Mouse (Mus musculus) layer of hippocampus, adult 9-11 months (tissue): ENCODE measurements around the gene Fam131c.

ENCODE experiments used
- DNase-seq: peaks from one replicate; pipeline ENCODE4 v3.0.0; 2022

The Fam131c gene

DNA sequence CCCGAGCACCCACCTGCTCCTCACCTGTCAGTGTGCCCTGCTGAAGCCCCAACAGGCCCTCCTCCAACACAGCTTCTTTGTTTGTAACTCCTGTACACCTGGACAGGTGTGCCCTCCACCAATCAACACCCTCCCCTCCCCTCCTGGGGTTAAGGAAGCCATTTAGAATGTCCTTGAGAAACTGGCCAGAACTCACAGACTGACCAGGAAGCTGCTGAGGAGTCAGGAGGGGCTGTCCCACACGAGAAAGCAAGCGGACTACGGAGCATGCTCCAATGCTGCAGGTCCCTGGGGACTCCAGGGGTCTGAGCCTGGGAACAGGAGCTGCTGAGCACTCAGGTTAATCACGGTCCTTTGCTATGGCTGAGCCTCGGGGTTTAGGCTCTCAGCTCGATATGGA lies 47.9 kb downstream of the Fam131c start, which contains the start of gene Clcnkb:
Gene Clcnkb, minus strand, starts transcription at position 91 of the 400 bp plus-strand sequence.
- no peak for DNase-seq

DNA sequence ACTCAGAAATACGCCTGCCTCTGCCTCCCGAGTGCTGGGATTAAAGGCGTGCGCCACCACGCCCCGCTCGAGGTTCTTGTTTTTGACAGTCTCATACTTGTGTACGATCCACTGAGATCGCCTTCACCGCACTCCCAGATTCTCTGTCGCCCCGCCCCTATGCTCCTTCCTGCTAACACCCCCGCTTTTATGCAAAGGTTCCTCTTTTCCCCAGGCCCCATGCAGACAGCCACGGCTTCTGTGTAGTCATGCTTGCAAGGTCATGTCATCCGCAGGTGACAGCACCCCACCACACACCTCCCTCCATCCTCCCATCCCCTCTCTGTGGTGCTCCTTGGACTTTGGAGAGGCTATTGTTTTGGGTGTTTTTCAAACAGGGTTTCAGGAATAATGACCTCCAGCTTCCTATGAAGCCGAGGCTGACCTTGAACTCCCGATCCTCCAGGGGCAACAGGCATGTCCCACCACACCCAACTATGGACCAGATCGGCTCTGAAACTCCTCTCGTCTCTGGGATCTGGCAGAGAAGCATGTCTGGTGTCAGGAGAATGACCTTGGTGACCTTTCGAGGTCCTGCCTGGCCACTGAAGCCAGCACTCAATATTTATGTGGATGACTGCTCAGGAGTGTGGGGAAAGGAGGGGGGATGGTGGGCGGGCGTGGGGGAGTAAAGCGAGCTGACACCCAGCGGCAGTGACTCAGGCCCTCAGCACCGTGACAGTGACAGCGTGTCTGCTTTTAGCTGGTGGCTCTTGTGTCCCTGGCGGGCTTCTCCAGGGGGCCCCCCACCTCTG lies 51.6 kb downstream of the Fam131c start:
- no peak for DNase-seq

DNA sequence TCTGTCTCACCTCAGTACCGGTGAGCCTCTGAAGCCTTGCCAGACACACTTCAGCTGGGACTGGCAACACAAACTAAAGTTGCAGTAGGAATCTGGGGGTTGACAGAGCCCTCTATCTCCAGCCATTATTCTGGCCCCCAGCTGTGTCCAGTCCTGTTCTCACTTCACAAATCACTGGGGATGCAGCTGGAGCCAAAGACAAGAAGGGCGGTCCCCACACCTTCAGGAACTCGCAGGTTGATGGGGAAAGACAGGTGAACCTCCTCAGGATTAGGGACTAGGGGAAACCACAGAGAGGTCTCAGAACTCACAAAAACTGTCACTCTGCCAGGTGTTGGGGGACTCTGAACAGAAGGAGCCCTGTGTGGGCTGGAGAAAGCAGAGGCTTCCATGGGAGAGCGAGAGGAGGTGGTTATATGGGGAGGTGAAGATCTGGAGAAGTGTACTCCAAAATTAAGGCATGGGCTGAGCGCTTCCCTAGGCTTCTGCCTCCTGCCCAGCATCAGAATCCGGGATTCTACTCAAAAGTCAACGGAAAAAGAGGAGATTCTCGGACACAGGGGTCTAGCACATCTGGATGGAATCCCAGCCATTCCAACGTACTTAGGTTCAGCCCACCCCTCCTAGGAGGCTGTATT lies 52.3 kb downstream of the Fam131c start, which contains the start of gene Hspb7:
Gene Hspb7, plus strand, starts transcription at position 588 of the 638 bp plus-strand sequence.
- no peak for DNase-seq

- DNase-seq, result no peak
Observed at GRCm38 (mm10) chr4:141420886-141421285, 52.9 kb downstream of the Fam131c start.

- DNase-seq, result no peak
Observed at GRCm38 (mm10) chr4:141421423-141421822, 53.4 kb downstream of the Fam131c start.

DNA sequence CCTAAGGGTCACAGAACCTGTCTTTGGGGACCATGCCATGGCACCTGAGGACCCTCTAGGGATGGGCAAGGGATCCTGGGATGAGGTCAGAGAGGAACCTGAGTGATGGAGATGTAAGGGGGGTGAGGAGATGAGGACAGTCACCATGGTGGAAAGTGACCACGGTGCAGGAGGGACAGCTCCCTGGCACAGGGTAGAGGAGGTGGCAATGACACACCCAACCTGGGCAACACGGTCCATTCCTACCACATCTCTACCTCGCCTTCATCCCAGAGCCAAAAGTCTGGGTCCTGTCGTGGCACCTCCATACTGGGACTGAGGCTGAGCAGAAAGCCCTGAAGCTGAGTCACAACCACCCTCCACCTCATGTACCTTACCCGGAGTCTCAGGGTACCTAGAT lies 54.8 kb downstream of the Fam131c start:
- no peak for DNase-seq

DNA sequence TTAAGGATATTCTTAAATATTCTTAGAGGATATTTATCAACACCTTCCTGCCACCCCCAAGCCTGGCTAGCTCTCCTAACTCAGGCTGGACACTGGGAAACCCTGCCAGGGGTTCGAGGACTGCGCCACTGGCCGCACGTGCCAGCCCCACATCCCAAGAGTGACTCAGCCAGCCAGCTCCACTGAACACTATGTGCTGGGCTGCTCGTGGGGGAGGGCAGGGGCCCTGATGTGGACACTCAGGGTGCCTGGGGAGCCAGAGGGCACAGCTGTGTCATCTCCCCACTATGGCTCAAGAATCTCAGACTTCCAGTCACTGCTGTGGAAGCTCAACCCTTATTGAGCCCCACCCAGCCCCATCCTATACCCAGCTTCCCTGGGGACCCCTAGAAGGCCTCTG lies 55.3 kb downstream of the Fam131c start:
- no peak for DNase-seq

DNA sequence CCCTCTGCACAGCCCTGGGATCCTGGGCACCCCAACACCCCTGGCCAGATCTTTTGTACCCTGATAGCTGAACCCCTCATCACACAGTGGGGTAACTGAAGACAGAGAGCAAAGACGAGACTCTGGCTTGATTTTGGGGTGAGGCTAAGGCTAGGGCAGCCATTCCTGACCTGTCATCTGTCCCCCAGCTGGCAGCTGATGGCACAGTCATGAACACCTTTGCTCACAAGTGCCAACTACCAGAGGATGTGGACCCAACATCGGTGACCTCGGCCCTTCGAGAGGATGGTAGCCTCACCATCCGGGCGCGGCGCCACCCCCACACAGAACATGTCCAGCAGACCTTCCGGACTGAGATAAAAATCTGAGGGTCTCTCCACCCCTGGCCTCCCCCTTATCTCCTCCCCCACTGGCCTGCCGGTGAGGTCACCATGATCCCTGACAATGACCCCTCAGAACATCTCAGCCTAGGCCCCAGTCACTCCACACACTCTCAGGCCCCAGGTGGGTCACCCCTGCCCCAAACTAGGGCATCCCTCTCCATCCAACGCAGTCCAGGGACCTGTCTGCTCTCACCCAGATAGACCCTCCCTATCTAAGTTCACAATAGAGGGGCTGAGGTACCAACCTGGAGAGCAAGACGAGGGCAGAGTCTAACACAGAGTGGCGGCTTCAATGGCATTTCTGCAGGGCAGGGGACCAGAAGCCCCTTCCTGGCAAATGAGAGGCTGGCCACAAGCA lies 55.8 kb downstream of the Fam131c start:
- no peak for DNase-seq

DNA sequence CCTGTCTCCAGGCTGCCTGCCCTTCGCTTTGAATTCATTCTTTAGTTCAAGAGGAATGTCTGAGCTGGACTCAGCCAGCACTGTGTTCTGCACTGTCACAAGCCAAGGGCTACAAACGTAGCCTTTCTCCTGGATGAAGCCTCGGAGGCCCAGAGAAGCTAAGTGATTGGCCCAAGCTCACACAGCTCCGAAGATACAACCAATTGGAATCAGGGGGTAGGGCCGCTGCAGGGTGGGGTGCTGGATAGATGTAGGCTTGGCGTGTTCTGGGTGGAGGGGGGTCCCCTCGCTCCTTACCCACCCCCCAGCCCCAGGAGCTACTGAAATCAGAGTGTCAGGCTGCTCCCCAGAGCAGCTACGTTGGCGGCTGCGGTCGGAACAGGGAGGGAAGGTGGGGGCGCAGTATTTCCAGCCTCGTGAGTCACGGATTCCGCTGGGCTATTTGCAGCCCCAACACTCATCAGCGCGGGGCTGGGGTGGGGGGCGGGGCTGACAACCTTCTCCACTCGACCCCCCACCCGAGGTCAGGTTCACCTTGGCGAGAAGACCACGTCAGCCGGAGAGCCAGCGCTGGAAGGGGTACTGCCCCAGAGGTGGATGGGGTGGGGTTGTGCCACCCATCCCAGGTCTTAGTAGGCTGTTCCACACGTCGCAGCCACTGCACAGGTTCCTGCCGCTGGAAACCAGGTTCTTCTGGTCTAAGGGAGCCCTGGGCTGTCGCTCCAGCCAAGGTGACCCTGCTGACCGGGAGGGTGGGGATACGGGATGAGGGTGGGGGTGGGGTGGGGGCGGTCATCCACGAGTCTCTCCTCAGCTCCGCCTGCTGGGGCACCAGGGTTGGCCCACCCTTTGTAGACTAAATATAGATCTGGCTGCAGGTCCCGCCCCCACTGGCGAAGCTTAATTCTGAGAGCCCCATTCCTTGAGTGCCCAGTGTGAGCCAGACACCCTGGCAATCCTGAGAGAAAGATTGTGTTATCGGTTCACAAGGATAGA lies 57.8 kb downstream of the Fam131c start:
- DNase-seq, result peak; percentile 83

DNA sequence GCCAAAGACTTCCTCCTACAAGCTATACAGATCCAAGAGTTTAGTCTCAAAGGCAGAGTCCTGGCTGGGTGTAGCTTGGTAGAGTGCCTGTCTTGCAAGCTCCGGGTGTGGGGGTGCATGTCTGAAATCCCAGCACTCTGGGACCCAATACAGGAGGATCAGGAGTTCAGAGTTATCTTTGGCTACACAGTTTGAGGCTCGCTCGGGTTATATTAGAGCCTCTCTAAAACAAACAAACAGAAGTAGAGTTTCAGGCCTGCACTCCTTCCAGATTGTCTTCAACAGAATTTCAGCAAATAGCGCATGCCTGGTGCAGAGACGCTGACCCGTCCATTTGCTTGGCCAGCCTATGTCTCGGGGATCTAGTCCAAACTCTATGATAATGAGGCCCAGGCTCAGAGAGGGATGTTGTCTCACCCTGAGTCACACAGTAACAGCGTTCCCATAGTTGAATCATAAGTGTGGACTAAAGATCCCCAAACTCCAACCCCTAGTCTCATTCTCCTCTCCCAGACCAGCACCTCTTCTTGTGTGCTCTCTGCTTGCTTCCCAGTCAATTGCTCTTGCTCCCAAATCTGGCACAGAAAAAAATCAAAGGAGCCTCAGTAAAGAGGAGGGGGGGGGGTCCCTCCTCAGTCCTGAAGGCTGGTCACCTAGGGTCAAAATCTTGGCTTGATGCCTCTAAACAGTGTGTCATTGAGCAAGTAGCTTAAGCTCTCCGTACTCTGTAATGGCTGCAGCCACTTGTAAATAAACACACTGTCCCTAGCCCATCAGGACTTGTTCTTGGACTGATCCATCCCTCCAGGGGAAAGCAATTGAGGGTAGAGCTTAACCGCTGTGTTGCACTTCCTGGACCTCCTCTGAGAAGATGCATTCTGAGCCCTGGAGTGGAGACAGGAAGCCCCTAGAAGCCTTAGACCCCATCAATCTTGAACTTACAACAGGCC lies 59.1 kb downstream of the Fam131c start:
- no peak for DNase-seq

DNA sequence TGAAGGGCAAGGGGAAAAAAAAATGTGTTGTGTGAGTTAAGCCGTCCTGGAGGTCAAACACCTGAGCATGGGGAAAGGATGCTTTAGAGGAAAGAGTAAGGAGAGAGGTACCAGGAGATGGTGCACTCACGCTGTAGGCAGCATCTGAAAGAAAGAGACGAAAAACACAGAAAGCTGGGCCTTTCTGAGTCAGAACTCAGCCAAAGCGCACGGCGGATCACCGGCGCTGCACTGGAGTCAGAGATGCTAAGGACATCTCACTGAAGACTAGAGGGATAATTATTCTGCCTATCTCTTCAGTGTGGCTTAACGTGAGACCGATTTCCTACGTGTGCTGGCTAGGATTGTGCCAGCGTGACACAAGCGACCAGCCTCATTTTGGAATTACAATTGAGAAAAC lies 59.9 kb downstream of the Fam131c start:
- DNase-seq, result no peak

DNA sequence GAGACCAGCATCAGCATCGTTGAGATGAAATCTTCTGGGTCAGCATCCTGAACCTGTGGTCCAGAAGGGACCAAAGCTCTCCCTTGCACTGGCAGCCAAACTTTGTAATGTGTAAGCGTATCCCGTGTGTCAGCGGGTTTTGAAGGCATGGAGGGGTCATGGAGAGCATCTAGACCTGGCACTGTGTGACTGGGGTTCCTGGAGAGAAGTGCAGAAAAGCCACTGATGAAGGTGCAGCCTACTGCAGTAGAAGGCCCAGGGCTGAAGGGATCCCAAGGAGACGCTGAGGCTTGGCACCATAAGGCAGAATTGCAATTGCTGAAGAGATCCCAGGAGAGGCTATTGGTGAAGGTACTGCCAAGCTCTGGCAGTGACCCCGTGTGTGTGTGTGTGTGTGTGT lies 61.4 kb downstream of the Fam131c start:
- no peak for DNase-seq

DNA sequence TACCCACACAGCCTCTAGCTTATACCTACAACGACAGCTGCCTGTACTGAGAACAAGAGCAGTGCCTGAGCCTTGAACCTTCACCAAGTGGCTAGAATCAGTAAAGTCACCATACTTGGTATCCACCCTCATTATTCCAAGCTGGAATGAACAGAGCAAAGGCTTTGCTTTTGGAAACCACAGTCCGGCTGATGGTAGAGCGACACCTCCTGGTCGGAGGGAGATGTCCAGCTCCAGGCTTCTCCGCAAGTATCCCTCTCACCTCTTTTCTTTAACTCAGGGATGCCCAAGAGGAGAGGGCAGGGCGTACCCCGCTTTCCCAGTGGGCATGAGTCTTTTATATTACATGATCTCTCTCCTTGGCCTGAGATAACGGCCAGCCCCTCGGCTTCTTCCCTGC lies 61.8 kb downstream of the Fam131c start:
- no peak for DNase-seq

- DNase-seq, result no peak
Observed at GRCm38 (mm10) chr4:141430997-141431396, 63.0 kb downstream of the Fam131c start.

DNA sequence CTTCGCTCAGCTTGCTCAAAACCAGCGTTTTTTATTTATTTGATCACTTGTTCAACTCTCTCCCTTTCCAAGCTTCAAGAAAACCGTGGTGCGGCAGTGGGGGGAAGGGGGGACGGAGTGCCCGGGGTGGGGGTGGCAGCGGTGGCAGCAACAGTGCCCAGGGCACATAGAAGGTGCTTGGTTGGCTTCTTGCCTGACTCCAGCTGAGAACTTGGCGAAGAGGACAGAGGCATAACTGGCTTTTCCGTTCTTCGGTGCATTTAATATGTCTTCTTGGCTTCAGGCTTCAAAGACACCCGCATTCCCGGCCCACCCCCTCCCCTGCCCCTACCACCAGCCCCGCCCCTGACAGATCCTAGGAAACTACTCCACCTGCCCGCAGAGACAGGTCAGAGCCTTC lies 64.6 kb downstream of the Fam131c start:
- no peak for DNase-seq

DNA sequence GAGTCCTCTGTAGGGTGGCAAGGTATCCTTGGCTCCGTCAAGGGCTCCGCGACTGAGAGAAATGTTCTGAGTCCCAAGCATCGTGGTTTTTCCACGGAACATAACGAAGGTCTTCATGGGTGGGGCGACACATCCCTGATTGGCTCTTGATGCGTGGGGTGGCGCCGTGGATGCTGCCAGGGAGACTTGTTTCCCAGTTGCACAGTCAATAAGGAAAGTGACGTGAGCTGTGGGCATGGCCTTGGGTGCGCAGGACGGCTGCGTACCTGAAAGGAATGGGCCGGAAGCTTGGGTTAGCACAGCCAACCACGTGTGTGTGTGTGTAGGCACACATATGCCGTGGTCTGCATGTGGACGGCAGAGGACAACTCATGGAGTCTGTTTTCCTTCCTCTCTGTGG lies 65.2 kb downstream of the Fam131c start:
- no peak for DNase-seq
